Mouse (Mus musculus) midbrain, embryonic 11.5 days (tissue): ENCODE results near the gene Rps29. TPM values are rescaled to one million over a fixed set of nuclear protein-coding genes. Genes with fewer than 3 reads are reported as not detected.
"Not testable (repeated sequence)": the region's sequence is repeated elsewhere in the genome, so short reads cannot be mapped to it uniquely, and the experiment has no call there.

ENCODE experiments used
- ATAC-seq: fragments of 200-750 bp; cut with Nextera tagmentation; 2 replicates; pipeline ENCODE4 v1.8.0; 2017; ENCODE audit warnings: moderate TSS enrichment, moderate library complexity; ENCODE audit not compliant: low FRiP score
- DNase-seq: peaks from one replicate; pipeline ENCODE4 v3.0.0; 2015; ENCODE audit warnings: low spot score; ENCODE audit errors: missing footprints
- H3K27ac ChIP-seq: fragments of 300-500 bp; sonication (generic); 2 replicates; pipeline ENCODE4 v1.5.1; 2014; ENCODE audit warnings: low read depth, low read length
- H3K27me3 ChIP-seq: fragments of 300-500 bp; sonication (generic); 2 replicates; pipeline ENCODE4 v1.6.1; 2014; ENCODE audit warnings: mild to moderate bottlenecking, low read length, moderate library complexity, mixed read lengths; ENCODE audit not compliant: control insufficient read depth, insufficient read depth
- H3K36me3 ChIP-seq: fragments of 300-500 bp; sonication (generic); 2 replicates; pipeline ENCODE4 v1.6.1; 2014; ENCODE audit warnings: mild to moderate bottlenecking, low read length, moderate library complexity, mixed read lengths; ENCODE audit not compliant: control insufficient read depth, insufficient read depth
- H3K4me1 ChIP-seq: fragments of 300-500 bp; sonication (generic); 2 replicates; pipeline ENCODE4 v1.6.1; 2014; ENCODE audit warnings: low read length; ENCODE audit not compliant: control insufficient read depth, insufficient read depth
- H3K4me2 ChIP-seq: fragments of 300-500 bp; sonication (generic); 2 replicates; pipeline ENCODE4 v1.6.1; 2014; ENCODE audit warnings: mild to moderate bottlenecking, moderate library complexity
- H3K4me3 ChIP-seq: fragments of 300-500 bp; sonication (generic); 2 replicates; pipeline ENCODE4 v1.5.1; 2014; ENCODE audit warnings: low read depth, low read length
- H3K9ac ChIP-seq: fragments of 300-500 bp; sonication (generic); 2 replicates; pipeline ENCODE4 v1.6.1; 2014; ENCODE audit warnings: low read length
- H3K9me3 ChIP-seq: fragments of 300-500 bp; sonication (generic); 2 replicates; pipeline ENCODE4 v1.6.1; 2016; ENCODE audit warnings: low read length; ENCODE audit not compliant: control insufficient read depth
- WGBS: fragments of 180-500 bp; shearing (Covaris S2); extraction: QIAGEN DNeasy Blood & Tissue Kit; methylation state at CpG from one replicate; pipeline ENCODE4 v1.1.7; 2014; 5-methylcytosine and 5-hydroxymethylcytosine counted together
- polyA plus RNA-seq: library from polyadenylated mRNA; unstranded; fragments of >200 nt; fragmentation: Nextera tagmentation; extraction: Ambion mirVana; gene quantifications from 2 replicates; pipeline ENCODE4 v1.2.1, GENCODE M21; 2014

Gene Rps29
- polyA plus RNA-seq, result 1,283 and 1,438 TPM in 2 replicates

DNA sequence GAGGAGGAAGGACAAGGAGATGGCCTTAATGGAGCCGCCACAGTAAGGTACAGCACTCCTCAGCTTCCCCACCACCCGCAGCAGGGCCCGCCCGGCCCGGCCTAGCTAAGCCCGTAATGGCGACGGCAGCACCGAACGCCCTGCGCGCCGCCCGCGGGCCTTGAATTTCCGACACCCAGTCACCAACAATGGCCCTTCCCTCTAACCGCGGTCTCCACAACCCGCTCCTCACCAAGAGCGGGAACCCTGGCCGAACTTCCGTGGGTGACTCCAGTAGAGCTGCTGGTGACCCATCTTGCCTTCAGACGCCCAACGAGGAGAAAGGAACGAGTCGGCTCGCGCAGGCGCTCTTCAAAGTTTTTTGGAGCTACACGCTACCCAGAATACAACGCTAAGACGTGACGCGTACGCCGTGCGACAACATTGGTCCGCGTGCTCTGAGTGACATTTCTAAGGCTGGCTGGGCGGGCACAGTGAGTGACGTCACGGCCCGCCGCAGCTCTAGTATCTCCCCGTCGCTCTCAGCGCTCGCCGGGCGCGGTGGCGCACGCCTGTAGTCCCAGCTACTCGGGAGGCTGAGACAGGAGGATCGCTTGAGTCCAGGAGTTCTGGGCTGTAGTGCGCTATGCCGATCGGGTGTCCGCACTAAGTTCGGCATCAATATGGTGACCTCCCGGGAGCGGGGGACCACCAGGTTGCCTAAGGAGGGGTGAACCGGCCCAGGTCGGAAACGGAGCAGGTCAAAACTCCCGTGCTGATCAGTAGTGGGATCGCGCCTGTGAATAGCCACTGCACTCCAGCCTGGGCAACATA, at the start of gene Rps29:
Rps29 (minus strand) TSS at position 422 of the 813 bp plus-strand sequence.
- H3K9me3 ChIP-seq, H3K4me1 ChIP-seq, H3K27me3 ChIP-seq, H3K36me3 ChIP-seq: not testable (repeated sequence)
- peak; percentile 99 for ATAC-seq
- Histone ChIP-seq H3K27ac (peak within 1 kb of the TSS; percentile 83), H3K4me2 (peak within 1 kb of the TSS; percentile 53), H3K9ac (peak within 1 kb of the TSS; percentile 93), H3K4me3 (peak within 1 kb of the TSS; percentile 71)
- WGBS, result under 1% methylated on average over 58 of the region's 68 CpGs
- peak; percentile 100 for DNase-seq

DNA sequence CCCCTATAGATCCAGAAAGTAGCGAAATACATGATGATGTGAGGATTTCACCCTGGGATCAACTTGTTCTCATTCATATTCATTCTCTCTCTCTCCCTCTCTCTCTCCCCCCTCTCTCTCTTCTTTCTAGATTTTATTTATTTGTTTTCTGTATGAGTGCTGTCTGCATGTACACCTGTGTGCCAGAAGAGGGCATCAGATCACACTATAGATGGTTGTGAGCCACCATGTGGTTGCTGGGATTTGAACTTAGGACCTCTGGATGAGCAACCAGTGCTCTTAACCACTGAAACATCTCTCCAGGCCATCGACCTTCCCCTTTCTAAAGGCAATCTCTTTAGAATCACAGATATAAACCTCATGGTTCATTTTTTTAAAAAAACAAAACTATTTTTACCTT, 49.5 kb upstream of the Rps29 start:
- peaks cover 14% of the 10 kb centered on the region for H3K36me3 ChIP-seq
- no peaks in the 10 kb centered on the region for H3K27me3 ChIP-seq
- no peaks in the 10 kb centered on the region for H3K4me1 ChIP-seq
- no peaks in the 10 kb centered on the region for H3K9me3 ChIP-seq
- no peak overlapping the region for H3K9ac ChIP-seq
- ATAC-seq (no peak), DNase-seq (peak; percentile 64)
- WGBS, result 83% methylated on average over 2 of the region's 2 CpGs
- no peak overlapping the region for H3K4me2 ChIP-seq
- H3K4me3 ChIP-seq, result no peak overlapping the region
- no peak overlapping the region for H3K27ac ChIP-seq

DNA sequence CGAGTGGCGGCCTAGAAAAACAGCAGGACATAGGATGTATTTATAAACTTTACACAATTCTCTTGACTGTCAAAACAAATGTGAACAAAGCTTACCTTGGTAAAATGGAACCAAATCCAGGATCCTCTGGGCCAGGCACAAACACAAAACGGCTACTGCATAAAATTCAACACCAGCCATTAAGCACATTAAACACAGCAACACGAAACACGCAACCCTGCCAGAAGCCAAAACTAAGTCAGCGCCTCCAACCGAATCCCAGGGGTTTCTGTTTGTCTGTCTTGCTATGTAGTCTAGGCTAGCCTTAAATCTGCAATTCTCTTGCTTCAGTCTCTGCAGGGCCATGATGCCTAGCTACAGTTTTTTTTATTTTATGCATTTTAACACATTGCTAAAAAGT, 48.9 kb upstream of the Rps29 start:
- no peak overlapping the region for H3K9ac ChIP-seq
- no peak overlapping the region for H3K27ac ChIP-seq
- WGBS, result 97% methylated on average over 7 of the region's 7 CpGs
- ATAC-seq, result no peak
- peak; percentile 78 for DNase-seq
- peaks cover 14% of the 10 kb centered on the region for H3K36me3 ChIP-seq
- no peak overlapping the region for H3K4me2 ChIP-seq
- H3K27me3 ChIP-seq, result no peaks in the 10 kb centered on the region
- H3K9me3 ChIP-seq, result no peaks in the 10 kb centered on the region
- no peak overlapping the region for H3K4me3 ChIP-seq
- H3K4me1 ChIP-seq, result no peaks in the 10 kb centered on the region

DNA sequence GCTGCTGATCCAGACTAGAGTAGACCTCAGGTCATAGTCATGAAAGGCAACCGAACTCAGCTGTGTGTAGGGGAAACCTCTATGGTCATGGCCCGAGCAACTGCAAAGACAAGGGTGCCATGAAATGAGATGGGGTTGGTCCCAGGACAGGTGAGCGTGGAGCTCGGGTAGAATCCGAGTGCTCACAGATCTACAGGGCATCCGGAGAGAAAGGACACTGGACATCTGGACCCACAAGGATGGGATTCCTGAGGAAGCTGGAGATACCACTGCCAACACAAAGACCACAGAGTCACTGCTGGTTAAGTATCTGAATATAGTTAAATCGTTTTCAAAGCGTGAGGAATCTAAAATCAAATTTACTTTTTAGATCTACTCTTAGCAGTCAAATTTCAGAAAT, 48.4 kb upstream of the Rps29 start:
- Histone ChIP-seq H3K4me3 (no peak overlapping the region), H3K27me3 (no peaks in the 10 kb centered on the region), H3K36me3 (peaks cover 13% of the 10 kb centered on the region), H3K9ac (no peak overlapping the region), H3K4me2 (no peak overlapping the region), H3K4me1 (no peaks in the 10 kb centered on the region), H3K27ac (no peak overlapping the region), H3K9me3 (no peaks in the 10 kb centered on the region)
- 95% methylated on average over 8 of the region's 8 CpGs for WGBS
- no peak for ATAC-seq
- DNase-seq, result peak; percentile 66

DNA sequence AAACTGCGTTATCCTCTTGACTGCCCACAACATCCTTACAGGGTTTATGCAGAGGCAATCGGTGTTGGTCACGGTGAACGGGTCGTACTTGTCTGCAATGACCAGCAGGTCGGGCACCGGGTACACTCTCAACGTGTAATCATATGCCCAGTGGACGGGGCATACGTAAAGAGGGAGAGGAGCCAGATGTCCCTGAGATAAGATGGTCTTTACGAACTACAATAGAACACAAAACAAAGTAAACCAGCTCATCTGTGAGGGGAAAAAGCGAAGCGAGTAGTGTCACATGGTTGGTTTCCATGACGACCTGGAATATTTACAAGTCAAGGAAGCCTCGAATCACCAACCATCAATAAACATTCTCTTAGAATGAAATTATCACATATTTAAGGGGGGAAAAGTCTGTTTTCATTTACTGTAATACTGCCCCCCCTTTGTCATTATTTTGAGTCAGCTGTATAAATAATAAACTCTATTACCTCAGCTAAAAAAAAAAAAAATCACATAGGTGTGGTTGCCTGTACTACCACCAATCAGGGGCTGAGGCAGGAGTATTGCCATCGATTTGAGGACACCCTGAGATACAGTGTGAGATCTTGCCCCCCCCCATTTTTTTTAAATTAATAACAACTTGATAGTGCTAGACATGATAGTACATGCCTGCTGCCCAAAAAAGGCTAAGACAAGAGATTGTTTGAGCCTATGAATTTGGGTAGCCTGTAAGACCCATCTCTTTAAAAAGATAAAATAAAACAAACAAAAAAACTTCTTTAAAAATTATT, 45.3 kb upstream of the Rps29 start, which contains the start of gene Gm49384:
Gm49384 (minus strand) TSS at position 216 of the 782 bp plus-strand sequence.
- Histone ChIP-seq H3K36me3 (peaks cover 11% of the 10 kb centered on the region; the same call in 1 of the 2 replicates), H3K9ac (no peak within 1 kb of the TSS), H3K9me3 (no peaks in the 10 kb centered on the region), H3K27ac (no peak within 1 kb of the TSS), H3K27me3 (no peaks in the 10 kb centered on the region), H3K4me2 (no peak within 1 kb of the TSS), H3K4me1 (no peaks in the 10 kb centered on the region), H3K4me3 (no peak within 1 kb of the TSS)
- peak; percentile 52; the same call in 1 of the 2 replicates for ATAC-seq
- DNase-seq, result peak; percentile 83
- 76% methylated on average over 16 of the region's 16 CpGs for WGBS

DNA sequence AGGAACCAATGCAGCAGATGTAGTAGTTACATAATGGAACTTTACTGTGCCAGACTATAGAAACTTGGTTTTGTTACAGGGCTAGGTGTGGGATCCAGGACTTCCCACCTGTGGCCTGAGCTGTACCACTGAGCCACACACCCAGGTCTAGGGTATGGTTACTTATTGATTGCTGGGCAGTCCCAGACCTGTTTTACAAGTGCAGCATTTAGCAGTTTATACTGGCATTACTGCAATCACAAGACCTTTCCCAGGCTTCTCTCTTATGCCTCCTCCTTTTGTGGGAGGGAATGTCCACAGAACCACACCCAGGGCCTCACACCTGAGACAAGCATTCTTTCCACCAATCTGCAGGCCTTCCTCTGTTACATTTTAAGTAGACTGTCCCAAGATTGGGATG, 40.0 kb upstream of the Rps29 start:
- H3K27ac ChIP-seq, result no peak overlapping the region
- no peak overlapping the region for H3K9ac ChIP-seq
- peaks cover 15% of the 10 kb centered on the region for H3K4me1 ChIP-seq
- H3K9me3 ChIP-seq, result no peaks in the 10 kb centered on the region
- H3K4me2 ChIP-seq, result no peak overlapping the region
- no peaks in the 10 kb centered on the region for H3K27me3 ChIP-seq
- DNase-seq (peak; percentile 64), ATAC-seq (no peak)
- H3K4me3 ChIP-seq, result no peak overlapping the region
- H3K36me3 ChIP-seq, result peaks cover 8% of the 10 kb centered on the region; the same call in 1 of the 2 replicates

DNA sequence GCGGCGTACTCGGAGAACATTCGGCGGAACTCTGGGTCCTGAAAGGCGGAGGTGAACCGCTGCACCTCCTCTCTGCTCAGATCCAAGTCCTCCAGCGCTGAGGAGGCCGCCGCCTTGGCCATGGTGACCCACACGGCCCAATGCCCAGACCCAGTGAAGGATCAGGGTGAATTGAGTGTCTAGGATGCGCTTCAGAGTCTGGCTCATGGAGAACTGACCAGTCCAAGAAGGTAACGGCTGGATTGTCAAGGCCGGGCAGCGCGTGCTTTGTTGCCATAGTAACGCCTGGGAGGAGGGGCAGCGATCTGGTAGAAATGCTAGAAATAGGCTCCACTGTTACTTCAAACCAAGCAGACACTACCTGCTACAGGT, 39.2 kb upstream of the Rps29 start, which contains the start of gene Dnaaf2:
Dnaaf2 (minus strand) TSS at position 266 of the 372 bp plus-strand sequence.
- Histone ChIP-seq H3K4me3 (peak within 1 kb of the TSS; percentile 93), H3K27ac (peak within 1 kb of the TSS; percentile 79), H3K27me3 (no peaks in the 10 kb centered on the region), H3K9me3 (no peaks in the 10 kb centered on the region), H3K4me2 (peak within 1 kb of the TSS; percentile 98), H3K4me1 (peaks cover 15% of the 10 kb centered on the region), H3K9ac (peak within 1 kb of the TSS; percentile 89), H3K36me3 (peaks cover 6% of the 10 kb centered on the region; the same call in 1 of the 2 replicates)
- ATAC-seq, result peak; percentile 67
- 1% methylated on average over 18 of the region's 18 CpGs for WGBS
- peak; percentile 97 for DNase-seq

DNA sequence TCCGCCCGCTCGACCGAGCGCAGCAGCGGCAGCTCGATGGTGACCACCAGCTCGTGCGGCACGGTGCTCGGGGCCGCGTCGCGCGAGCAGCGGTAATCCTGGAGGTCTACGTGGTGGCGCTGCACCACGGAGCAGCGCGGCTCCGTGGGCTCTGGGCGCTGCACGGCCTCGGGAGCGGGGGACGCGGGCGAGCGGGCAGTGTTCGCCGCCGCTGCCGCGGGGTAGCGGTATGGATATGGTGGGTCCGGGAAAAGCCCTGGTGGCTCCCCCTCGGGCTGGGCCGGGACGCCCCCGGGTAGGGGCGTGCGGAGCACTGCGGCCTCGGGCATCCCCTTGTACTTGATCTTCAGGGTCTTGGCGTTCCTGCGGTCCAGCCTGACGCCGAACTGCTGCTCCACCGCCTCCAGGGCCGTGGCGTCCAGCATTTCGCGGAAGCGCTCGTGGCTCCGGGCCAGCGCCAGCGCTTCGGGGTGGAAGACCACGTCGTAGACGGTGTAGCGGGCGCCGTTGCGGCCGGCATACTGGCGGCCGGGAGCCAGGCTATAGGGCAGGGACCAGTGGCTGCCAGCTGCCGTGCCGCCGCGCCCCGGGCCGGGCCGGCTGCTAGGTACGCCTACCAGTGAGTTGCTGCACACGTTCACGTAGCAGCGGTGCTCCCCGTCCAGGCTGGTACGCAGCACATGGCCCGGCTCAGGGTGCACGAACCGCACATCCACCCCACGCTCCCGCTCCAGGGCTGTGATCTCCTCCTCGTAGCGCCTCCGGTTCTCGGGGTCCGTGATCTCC, 38.6 kb upstream of the Rps29 start:
- peak; percentile 80 for ATAC-seq
- peak; percentile 97 for DNase-seq

More for the DNA sequence above, 38.6 kb upstream of the Rps29 start:
- peaks cover 15% of the 10 kb centered on the region for H3K4me1 ChIP-seq
- H3K4me3 ChIP-seq, result peak overlapping the region; percentile 93
- no peaks in the 10 kb centered on the region for H3K9me3 ChIP-seq
- peaks cover 6% of the 10 kb centered on the region; the same call in 1 of the 2 replicates for H3K36me3 ChIP-seq
- no peaks in the 10 kb centered on the region for H3K27me3 ChIP-seq
- H3K27ac ChIP-seq, result peak overlapping the region; percentile 79
- H3K9ac ChIP-seq, result peak overlapping the region; percentile 89
- peak overlapping the region; percentile 98 for H3K4me2 ChIP-seq
- WGBS, result under 1% methylated on average over 94 of the region's 94 CpGs
